Mouse (Mus musculus) small intestine, adult 2 months (tissue): ENCODE data around the gene Rps7.

Experiments
- CTCF ChIP-seq: fragments of 200-500 bp; IDR thresholded peaks from 2 replicates; pipeline ENCODE4 v1.5.1; 2012; ENCODE audit warnings: low read depth, mild to moderate bottlenecking, control low read depth, inconsistent platforms, low read length, moderate library complexity, mixed read lengths; ENCODE audit not compliant: insufficient replicate concordance, insufficient read length; ENCODE audit errors: extremely low read depth
- POLR2A ChIP-seq: fragments of 200-500 bp; IDR thresholded peaks from 2 replicates; pipeline ENCODE4 v1.6.1; 2012; ENCODE audit warnings: low read depth, mild to moderate bottlenecking, control low read depth, inconsistent platforms, low read length, moderate library complexity

DNA sequence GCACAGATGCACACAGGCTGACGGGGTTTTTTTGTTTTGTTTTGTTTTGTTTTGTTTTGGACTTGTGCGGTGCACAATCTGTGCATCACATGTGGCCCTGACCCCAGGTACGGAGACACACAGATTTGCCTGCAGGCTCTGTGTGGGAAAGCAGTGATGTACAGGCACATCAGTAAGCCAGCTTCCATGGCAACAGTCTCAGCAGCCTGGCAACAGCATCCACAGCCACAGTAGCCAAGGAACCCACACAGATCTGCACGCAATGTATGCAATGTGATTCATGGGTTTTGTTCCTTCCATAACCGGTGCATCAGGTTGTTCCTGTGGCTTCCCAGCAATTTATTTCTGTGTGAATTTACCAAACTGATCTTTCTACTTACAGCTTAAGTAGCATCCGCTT lies 47.8 kb downstream of the Rps7 start:
- no peak for TF ChIP-seq POLR2A
- no peak for TF ChIP-seq CTCF
